Mouse (Mus musculus): ENCODE results near the gene Defb23.

Defb23 gene

DNA sequence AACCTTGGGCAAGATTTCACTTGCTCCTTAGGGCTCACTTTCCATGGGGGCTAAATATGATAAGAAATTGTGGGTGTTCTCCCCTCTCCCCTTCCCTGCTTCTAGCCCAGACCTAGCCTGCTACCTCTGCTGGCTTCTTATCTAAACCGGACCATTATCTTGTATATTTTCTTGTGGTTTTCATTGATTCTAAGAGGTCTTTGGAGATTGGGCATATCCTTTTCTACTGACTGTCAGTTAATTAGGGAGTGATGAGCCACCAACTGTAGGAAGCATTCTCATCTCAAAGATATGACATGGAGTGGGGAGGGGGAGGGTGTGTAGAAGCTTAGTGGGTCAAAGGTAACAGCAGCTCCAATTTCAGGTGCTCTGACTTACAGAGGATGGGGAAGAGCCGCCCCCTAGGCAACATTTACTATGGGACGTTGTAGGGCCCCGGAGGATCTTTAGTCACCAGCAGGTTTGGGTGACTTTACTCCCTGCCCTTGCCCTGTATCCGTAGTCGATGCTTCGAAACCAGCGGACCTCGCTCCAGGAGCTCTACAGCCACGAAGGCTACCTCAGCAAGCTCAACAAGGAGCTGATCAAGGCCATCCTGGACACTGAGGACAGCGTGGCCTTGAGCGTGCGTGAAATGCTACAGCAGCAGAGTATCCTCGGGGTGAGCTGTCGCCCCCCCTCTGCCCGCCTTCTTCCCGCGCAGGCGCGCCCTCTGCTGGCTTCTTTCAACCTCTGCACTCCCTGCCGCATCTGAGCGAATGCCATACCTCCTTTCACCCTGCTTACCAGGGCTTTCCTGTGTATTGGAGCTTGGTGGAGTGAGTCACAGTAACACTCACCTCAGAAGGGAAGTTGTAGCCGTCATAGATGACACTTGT lies 27.2 kb downstream of the Defb23 start:
- peak; percentile 86 for DNase-seq (ENCODE audit: low read depth, low spot score)

DNA sequence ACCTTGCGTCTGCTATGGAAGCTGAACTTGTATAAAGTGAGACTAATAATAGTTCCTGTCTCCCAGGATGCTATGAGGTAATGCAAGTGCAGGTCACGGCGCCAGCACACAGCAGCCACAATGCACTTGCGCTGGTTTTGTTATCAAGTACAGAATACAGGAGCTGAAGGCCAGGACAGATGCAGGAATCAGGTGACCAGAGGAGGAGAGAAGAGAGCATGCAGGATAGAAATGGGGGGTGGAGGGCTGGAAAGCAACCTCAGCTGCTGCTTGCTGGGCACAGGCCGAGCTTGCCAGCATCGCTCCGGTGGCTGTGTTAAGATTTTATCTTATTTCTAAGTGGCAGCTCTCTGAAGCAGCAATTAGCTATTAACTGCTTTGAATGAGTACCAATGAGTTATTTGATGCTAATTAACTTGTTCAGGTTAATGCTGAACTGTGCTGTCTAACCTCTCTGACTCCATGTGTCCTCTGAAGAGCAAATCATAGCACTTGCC lies 28.0 kb downstream of the Defb23 start:
- no peak for DNase-seq (ENCODE audit: low read depth, low spot score)

DNA sequence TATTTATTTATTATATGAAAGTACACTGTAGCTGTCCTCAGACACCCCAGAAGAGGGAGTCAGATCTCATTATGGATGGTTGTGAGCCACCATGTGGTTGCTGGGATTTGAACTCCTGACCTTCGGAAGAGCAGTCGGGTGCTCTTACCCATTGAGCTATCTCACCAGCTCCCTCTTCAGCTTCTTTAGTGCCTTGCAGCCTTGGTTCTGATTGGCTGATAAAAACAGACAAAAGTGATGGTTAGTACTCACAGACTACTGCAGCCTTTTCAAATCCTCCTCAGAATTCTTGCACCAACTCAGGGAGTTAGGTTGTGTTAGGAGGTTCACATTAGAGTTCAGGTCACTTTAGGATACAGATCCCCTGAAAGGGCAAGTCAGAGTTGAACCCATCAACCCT lies 35.9 kb downstream of the Defb23 start:
- DNase-seq (ENCODE audit: low read depth, low spot score) = peak; percentile 17

DNA sequence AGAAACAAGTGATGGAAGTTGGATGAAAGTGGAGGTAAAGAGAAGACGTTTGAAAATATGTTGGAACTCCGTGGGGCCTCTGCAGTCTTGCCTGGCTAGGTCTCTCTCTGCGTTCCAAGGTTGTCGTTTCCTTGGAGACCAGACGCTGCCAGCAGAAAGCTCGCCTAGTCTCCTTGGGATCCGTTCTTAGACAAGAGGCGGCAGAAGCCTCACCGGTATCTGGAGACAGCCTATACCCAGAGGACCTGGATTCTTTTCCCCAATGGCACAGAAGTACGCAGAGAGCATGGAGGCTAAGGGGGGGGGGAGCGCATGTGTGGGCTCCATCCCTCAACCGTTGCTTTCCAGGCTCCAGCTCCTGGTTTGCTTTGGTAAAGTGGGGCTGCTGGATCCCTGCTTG lies 36.9 kb downstream of the Defb23 start:
- no peak for DNase-seq (ENCODE audit: low read depth, low spot score)

DNA sequence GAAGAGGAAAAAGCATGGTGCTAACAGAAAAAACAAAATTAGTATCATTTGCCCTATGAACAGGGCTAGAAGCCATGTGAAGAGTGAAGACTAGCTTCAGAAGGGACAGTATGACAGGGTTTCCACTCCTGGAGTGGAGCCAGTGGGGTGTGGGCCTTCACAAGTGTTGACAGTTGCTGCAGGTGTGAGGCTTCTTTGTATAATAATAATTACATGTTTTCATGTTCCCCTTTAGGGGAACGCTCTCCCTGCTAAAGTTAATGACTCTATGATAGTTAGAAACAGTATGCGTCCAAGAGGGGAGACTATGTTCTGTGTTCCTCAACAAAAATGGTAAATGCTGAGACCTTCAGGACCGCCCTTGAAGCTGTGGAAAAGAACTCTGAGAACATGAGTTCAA lies 48.6 kb downstream of the Defb23 start:
- DNase-seq (ENCODE audit: low read depth, low spot score) = no peak

DNA sequence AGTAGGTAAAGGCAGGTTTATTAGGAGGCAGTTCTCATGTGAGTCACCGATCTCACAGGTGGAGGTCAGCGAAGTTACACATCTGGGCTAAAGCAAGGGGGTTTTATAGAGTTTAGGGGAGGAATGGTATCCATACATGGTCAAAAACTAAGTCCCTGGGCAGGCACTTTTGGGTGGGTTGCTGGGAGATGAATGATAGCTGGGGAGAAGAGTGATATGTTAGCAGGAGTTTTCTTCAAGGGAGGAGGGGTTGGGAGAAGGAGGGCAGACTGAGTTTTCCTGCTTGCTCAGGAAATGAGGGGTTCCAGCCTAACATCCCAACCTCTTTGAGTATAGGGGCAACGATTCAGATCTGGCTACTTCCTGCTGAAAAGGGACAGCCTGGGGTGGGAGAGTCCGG lies 49.1 kb downstream of the Defb23 start, which contains the start of gene 6820408C15Rik:
TSS of gene 6820408C15Rik (plus strand) at position 301 of the 400 bp plus-strand sequence.
- no peak for DNase-seq (ENCODE audit: low read depth, low spot score)

DNA sequence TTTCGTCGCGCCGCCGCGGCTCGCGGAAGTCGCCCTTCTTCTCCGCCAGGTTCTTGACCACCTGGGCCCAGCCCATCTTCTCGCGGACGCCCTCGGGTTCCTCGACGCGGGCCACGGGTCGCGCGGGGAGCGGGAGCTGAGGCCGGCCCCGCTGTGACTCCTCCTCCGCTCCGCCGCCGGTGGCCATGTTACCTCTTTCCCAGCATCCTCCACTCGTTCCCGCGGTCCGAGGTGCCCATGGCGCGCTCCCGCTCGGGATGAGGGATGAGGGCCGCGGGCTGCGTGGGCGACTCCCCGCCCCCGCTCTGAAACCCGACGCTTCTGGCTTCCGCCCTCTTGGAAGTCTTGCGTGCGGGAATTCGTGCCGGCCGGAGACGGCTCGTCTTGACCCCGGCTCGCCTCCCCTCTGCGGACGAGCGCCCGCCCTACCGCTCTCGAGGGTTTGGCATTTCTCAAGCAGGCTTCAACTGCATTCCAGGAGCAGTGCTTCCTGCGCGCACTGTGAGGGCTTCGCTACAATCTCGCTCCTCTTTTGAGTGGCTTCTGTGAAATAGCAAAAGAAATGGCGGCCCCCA lies 49.7 kb downstream of the Defb23 start, which contains the start of gene Zcchc3:
TSS of gene Zcchc3 (minus strand) at position 437 of the 575 bp plus-strand sequence.
- peak; percentile 68 for DNase-seq (ENCODE audit: low read depth, low spot score)

DNA sequence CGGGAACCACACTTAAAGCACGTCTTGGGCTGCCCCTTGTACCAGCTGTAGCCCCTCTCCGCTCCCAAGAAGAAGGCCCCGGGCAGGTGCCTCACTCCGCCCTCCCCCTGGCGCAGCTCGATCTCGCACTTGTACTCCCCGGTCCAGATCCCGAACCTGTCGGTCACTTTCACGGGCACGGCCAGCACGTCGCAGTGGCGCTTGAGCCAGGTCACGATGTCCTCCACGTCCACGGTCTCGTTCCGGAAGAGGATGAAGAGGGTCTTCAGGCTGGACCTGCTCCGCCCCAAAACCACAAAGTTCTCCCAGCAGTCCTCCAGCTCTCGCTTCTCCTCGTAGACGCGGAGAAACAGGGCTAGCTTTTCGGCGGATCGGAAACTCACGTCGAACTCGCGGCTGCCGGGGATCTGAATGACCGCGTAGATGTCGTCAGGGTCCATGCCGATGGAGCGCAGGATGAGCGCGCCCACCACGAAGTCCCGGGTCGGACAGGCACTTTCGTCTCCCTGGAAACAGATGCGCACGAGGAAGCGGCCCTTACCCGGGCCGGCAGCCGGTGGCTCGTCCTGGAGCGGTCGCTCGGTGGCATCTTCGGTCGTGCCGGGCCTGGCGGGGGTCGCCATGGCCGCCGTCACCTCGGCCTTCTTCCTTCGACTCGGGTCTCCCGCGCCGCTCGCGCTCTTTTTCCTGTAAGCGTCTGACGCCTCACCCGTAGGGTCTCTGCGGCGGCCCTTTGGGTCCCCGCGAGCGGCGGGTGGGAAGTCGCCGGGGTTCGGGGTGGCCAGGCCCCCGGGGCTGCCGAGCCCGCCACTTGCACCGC lies 50.4 kb downstream of the Defb23 start:
- DNase-seq (ENCODE audit: low read depth, low spot score) = peak; percentile 33

DNA sequence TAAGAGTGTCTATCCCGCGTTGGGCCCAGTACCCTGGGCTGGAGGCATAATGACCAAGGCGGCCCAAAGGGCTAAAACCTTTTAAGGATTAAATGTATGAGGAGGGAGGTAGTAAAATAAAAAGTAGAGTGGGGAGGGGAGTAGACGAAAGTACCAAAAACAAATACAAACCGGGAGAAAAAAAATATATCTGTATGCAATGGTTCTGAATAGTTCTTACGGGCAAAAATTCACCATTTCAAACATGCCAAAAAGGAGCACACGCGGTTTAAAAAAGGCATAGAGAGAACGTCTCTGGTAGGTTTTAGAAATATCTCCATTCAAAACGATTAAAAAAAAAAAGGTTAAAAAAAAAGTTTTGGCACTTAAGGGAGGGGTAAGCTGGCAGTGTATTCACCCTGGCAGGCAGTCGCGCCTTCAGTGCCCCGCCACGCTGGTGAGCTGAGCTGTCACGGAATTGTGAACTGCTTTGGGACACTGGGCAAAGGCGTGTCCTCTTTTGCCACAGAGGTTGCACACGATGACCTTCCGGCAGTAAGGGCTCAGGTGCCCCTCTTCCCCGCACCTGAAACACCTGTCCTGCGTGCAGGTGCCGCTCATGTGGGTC lies 51.2 kb downstream of the Defb23 start:
- DNase-seq (ENCODE audit: low read depth, low spot score) = no peak

DNA sequence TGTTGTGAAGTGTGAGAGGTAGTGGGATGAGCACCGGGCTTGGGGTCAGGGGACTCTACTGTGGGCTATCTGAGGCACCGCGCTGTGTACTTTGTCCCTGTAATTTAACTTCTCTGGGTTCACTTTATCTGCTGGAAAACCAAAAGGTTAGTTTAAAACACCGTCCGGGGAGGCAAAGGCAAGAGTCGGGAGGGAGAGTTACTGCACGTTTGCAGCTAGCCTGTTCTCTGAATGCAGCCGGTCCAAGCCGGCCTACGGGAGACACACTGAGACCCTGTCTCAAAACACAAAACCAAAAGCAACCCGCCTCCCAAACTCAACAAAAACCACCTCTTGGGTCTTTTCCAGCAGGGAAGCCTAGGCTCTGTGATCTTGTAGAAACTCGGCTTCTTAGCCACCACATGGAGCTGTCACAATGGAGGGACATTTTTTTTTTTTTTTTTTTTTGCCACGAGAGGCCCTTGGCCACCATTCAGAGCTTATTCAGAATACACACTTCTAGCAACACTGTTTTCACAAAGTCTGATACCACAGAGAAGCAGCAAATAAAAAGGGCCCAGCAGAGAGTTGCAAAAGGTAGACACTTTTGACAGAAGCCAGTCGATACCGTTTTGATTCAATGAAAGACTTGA lies 51.8 kb downstream of the Defb23 start:
- no peak for DNase-seq (ENCODE audit: low read depth, low spot score)

DNA sequence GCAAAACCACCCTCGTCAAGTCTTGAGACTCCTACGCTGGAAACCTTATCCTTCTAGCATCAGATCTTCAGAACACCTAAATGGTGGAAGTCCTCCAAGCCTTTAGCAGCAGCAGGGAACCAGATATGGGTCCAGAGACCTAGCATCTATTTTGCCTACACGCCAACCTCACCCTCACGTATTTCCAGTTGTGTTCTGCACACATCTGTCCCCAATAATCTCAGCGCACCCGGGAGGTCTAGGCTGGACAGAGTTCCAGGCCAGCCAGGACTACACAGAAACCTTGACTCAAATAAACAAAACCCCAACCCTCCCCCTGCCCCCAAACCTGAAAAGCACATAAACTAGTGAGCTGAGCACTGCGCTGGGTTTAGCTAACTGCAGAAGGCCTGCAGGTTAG lies 52.9 kb downstream of the Defb23 start:
- no peak for DNase-seq (ENCODE audit: low read depth, low spot score)

DNA sequence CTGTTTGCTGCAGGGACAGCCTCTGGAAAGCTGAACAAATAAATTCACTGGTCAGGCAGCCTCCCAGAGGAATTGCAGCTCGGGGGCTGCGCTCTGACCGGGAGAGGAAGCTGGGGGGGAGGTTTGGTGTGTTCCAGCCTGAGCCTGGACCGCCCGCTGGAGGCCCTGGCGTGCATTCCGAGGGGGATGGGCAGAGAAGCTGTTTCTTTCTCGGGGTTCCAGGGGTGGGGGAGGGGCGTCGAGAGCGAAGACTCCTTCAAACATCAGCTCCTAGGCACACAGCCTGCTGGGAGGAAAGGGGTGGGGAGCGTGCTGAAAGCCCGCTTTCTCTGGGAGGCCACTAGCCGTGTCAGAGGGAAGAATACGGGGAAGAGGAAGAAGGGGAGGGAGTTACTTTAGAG lies 53.4 kb downstream of the Defb23 start:
- DNase-seq (ENCODE audit: low read depth, low spot score) = no peak

DNA sequence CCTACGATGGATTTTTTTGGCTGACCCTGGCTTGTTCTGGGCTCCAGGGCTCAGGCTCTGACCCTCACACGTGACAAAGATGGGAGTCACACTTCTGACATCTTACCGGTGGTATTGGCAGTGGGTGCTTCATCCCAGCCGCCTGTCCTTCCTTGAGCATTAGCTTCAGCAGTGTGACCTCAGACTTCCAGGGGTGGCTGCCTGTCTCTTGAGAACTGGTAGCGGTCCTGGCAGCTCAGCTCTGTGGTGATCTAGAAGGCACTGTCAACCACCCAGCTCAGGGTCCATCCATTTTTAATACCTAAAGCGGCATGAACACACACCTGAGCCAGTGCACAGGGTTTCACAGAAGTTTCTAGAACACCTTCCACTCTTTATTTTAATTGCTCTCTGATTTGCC lies 54.6 kb downstream of the Defb23 start:
- no peak for DNase-seq (ENCODE audit: low read depth, low spot score)

Measured in CD4-positive, CD25-positive, alpha-beta regulatory T cell, adult 2 months (primary cell).